Mouse (Mus musculus) lung, adult 18-20 months (tissue): Measurements from ENCODE around the gene Snx3.

Source experiments
- DNase-seq, 2 experiments: peaks; one replicate each; pipeline ENCODE4 v3.0.0; 2022; ENCODE audit warnings: mixed read lengths in 2 of 2

The Snx3 gene

DNA sequence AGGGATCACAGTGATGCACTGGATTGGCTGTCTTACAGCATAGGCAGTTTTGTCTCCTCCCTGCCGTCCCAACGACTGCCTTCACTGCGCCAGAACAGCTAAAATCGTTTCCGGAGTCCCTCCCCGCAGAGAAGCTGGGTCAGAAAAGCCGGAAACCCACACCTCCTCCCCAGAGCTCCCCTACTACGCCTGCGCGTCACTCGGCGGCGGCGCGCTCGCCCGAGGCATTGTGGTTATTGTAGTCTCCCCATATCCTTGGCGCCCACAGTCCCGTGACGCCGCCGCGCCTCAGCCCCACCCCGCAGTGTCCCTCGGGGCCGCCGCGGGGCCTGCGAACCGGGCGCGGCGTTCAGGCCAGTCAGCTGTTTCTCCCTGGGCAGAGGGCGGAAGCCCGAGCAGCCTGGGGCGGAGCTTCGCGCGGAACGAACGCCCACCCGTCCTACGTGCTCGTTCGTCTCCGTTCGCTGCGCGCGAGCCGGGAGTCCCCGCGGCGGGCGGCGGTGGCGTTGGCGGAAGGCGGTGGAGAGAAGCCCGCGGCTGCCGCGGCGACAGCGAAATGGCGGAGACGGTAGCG lies at the start of gene Snx3:
Gene Snx3, plus strand, starts transcription at position 256 of the 574 bp plus-strand sequence.
- peak; percentile 98 for DNase-seq

DNA sequence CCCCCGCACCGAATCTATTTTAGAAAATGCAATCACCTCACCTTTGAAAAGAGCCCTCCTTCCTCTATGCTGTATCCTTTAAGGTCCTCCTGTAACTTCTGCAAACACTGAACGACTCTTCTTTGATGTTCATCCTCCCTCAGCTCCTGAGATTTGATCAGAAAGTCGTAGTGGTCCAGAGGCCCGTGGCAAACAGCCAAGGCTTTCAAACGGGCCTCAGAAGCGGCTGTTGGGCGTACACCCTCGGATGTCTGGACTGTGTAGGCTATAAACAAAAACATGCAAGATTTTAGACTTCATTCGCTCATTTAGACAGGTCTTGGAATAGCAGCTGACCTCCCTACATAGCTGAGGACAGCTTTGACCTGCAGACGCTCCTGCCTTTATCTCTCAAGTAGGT lies 47.6 kb upstream of the Snx3 start:
- DNase-seq, result no peak

DNA sequence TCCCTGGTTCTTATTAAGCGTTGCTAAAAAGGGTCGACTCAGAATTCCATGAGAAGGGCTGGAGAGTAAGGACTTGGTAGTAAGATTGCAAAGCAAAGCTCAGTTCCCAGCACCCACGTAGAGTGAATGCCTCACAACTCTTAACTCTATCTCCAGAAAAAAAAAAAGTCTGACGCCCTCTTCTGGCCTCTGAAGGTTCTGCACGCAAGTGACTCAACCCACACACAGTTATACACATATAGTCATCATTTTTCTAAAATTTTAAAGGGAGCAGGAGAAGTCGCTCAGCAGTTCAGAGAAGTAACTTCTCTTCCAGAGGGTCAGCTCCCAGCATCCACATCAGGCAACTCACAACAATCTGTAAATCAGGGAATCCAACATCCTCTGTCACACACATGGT lies 47.1 kb upstream of the Snx3 start:
- no peak for DNase-seq

DNA sequence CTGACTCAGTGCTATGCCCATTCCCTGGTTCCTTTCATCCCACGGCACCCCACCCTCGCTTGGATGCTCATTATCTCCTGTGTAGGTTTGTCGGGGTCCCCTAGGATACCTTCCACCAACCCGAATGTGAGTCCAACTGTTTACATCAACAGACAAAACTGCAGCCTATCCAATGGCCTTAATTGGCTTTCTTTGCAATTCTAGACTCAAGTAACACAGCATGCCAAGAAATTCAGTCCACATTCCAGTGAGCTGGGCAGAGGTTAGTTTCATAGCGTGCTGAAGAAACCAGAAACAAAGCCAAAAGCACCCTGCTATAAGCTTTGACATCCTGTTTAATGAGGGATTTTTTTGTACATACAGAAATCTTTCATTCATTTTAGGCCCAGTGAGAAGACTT lies 45.8 kb upstream of the Snx3 start:
- DNase-seq, result no peak

DNA sequence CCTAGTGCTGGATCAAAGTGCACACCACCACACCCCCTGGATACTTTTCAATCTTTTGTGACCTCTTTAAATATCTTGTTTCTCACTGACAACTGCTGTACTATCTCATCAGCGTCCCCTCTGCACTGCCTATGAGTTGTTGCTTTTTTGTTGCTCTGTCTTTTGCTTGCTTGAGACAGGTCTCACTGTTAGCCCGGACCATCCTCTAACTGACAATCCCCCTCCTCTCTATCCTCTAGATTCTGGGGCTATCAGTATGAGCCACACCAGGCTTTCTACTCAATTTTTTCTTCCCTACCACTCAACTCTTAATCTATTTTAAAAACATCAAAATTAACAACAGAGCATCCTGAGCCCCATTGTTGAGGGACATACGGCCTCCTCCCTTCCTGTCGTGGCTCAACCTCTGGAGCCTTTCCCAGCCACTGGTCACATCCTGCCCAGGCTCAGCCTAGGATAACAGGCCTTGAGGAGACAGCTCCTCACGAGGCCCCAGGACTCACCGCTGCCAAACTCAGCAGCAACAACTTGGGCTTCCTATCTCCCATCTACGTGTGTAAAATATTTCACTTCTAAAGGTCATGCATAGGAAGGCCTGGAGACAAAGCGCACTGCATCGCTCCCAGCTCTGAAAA lies 44.2 kb upstream of the Snx3 start:
- peak; percentile 80 to 85 for DNase-seq

DNA sequence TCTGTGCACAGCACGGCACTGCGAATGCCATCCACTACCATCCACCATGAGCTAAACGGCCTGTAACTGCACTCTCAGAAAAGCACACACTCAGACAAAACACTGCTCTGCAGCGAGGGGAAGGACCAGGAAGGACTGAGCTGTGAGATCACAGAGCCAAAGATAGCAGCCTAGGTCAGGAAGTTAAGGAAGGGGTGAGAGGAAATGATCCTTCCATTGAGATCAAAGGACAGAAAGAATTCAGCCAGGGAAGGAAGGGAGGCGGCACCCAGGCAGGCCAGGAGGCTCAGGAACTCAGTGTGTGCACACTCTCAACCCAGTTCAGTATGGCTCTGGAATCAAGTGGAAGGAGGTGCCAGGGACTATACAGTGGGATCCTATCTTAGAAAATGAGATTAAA lies 37.6 kb upstream of the Snx3 start:
- DNase-seq, result peak; percentile 42 to 57

DNA sequence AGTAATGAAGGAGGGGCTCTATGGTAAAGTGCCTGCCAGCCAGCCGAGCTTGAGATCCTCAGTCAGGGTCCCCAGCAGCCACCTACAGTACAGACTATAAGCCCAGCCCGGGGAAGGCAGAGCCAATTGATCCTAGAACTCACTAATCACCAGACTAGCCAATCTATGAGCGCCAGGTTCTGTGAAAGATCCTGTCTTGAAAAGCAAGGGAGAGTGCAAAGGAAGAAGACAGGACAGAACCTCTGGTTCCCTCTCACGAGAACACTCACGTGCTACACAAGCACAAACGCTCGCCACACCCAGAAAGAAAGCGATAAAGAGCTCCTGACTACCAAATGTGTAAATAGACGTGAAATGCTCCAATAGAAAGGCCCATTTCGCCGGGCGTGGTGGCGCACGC lies 37.0 kb upstream of the Snx3 start:
- no peak for DNase-seq

DNA sequence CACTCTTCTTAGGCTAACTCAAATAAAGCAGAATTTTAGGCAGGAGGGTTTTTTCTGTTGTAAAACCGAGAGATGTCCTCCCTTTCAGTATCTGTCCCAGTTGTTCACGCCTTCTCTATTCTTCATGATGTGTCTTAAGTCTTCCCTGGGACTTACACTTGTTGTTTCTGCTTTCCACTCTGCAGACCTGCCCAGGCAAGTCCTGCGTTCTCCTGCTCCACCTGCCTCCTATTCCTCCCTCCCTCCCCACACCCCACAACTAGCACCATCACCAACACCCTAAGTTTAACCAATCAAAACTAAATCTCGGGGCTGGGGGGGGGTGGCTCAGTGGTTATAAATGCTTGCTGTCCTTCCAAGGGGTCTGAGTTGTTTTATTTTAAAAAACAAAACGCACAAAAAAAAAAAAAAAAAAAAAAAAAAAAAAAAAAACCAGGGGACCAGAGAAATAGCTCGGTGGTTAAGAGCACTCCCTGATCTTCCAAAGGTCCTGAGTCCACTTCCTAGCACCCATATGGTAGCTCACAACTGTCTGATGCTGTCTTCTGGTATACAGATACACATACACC lies 26.8 kb upstream of the Snx3 start:
- DNase-seq, result no peak

DNA sequence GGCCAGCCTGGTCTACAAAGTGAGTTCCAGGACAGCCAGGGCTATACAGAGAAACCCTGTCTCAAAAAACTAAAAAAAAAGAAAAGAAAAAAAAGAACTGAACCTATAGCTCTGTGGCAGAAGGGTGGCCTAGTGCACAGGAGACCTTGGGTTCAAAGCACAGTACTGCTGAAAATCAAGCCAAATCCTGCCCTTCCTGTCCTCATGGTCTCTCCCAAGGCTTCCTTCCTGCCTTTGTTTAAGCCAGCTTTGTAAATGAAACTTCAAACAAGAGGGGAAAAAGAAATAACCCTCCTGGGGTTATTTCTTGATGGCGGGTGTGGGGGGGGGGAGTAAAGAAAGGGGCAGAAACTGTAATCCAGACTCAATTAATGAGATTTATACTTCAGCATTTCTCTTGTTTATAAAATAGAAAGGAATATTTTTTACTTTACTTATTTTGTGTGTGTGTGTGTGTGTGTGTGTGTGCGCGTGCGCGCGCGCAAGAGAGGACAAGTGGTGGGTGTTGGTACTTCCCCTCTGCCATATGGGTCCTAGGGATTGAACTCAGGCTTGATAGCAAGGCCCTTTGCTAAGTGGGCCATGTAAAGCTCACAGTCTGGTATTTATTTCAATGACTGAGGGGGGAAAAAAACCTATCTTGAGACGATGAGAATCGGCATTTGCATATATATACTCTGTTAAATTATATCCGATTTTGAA lies 24.9 kb upstream of the Snx3 start:
- DNase-seq, result peak; percentile 15 to 43

DNA sequence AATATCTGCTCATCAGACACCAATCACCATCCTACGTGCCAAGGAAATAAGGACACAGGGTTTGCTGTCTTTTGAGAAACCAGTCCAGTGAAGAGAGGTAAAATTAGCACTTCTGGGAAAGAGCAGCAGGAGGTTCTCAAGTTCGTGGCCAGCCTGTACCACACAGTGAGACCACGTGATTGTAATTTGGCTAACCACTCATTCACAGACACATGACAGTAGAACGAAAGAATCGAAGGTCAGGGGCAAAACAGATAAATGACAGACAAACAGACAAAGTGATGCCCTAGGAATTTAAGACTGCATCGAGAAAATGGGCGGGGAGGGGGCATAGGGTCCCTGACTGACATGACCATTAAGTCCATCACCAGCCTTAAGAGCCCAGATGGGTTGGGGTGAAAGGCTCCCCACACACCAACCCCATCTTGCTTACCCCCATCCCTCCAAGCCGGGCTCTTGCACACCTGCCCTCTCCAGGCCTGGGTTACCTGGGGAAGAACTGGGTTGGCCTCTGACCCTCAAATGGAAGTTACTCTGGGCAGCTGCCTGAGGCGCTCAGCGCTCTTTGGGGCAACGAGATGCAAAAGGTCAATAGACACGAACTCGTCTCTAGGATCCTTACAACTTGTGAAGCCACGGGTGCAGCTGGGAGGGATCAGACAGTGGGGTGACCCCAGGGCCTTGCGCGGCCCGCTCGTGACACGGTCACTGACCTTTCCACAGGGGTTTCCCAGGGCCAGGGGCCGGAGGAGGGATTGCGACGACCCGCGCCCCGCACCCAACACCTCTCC lies 24.1 kb upstream of the Snx3 start:
- no peak for DNase-seq

DNA sequence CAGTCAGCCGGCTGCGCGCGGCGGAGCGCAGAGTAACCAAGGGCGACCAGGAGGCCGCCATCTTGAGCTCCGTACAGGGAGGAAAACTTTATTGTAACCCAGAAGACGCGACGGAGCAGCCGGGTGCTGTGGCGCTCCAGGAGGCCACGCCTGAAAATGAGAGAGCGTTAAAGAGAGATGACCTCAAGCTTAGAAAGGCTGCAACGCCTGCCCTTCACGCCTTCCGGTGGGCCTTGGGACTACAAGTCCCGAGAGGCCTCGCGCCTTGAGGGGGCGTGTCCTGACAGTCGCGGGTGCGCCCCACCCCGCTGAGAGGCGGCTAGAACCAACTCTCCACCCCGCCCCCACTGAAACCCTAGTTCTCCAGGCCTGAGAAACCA lies 23.5 kb upstream of the Snx3 start, which contains the start of gene Afg1l:
Gene Afg1l, minus strand, starts transcription at position 225 of the 380 bp plus-strand sequence.
- DNase-seq, result peak; percentile 97 to 98

DNA sequence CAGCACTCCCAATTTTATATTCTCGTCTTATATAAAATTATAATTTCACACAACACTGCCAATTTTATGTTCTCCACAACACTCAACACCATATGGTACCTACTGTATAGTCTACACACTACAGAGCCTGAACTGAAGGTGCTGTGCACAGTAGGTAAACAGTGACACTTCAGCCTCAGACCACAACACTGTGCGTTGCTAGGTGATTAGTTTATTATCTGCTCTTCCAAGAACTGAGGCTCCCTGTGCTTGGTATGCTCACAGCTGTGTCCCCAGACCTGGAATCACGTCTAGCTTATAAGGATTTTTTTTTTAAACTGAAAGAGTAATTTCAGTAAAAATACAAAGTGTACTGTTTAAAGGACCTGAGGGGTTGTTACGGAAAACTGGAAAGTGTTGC lies 21.1 kb upstream of the Snx3 start:
- no peak for DNase-seq

DNA sequence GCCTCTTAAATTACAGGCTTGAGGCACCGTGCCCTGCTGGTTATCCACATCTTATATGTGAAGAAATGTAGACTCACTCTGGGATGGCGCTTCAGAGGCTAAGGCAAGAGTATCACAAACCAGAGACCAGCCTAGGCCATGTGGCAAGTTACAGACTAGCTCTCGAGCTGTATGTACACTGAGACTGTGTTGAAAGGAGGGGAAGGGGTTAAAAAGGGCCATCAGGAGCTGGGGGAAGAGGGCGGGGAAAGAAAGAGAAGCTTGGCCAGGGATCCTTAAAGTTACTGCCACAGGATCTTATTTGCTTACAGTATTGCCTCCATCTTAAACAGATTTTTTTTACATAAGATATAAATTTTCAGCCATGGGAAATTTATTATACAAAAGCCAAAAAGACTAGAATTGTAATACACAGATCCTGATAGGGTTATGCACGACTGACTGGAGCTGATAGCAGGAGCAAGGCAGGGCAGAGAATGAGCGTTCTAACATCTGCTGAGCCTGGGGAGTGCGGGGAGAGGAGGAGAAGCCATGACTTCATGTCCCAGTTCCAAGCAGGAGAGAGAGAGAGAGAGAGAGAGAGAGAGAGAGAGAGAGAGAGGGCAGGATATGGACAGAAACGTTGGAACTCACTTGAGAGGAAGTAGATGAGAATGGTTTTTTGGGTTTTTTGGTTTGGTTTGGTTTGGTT lies 13.1 kb upstream of the Snx3 start:
- DNase-seq, result no peak

DNA sequence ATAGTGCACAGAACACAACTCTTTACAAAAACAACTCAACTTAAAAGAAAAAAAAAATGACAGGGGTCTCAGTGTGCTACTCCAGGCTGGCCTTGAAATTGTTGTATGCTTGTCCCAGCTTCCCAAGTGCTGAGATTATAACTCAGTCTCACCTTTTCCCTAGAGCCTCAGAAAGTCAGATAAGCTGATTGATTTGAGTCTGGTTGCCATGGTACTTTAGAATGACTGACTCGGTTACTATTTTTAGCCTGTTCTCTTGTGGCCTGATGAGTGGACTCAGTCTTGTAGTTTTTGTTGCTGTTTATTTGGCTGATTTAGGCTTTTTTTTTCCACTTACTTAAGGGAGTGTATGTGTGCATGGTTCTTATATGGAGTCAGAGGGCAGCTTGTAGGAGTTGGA lies 10.7 kb upstream of the Snx3 start:
- no peak for DNase-seq

DNA sequence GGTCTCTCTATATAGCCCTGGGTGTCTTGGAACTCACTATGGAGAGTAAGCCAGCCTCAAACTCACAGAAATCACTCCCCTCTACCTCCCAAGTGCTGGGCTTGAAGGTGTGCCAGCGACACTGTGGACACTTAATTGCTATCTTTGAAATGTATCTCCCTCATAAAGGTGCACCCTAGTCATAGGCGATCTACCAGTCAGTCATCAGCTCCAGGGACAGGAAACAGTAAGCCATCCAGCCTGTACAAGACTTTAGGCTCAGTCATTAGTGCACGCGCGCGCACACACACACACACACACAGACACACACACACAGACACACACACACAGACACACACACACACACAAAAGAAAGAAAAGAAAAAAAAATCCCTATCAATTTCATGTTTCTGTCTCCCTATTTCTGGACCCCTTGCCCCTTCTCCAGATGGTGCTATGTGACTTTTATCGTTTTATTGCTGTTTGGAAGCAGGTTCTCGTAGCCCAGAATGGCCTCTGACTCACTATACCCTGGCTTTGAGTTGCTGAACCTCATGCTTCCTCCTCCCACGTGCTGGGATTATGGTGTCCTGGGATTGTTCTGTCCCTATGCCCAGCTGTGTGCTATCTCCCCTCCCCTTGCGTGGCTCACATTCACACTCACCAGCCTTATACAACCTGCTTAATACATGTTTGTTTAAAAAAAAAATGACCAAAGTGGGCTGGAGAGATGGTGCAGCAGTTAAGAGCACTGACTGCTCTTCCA lies 9.6 kb upstream of the Snx3 start:
- no peak for DNase-seq

DNA sequence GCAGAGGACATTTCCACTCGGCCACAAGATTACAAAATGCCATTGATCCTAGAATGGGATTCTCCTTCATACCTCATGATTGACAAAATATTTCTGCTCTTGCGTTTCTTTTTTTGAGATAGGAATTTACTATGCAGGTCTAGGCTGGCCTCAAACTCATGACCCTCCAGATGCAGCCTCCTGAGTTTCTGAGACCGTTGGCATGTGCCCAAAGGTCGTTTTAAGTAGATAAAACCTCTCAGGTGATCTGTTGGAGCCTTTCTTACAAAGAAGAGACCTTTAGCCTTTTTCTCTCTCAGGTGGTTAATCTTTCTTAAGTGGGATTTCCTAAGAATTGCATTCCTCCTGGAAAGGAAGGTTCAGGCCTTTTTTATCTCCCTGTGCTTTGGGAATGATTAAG lies 8.8 kb upstream of the Snx3 start:
- no peak for DNase-seq

DNA sequence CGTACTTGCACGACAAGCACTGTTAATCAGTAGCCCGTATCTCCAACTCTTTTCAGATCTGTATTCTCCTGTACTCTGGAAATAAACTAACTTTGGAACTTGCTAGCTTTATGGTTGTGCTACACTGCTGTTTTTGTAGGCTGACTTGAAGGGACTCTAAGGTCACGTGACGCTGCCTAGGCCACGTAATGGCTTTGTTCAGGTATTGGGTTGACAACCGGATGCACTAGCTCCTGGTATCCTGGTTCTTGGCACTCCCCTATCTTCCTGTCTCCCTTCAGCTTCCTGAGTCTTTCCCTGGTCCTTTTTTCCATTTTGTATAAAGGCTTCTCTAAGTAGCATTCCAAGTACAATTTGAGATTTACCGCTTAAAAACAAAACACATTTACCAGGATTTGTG lies 1.2 kb upstream of the Snx3 start:
- DNase-seq, result no peak

DNA sequence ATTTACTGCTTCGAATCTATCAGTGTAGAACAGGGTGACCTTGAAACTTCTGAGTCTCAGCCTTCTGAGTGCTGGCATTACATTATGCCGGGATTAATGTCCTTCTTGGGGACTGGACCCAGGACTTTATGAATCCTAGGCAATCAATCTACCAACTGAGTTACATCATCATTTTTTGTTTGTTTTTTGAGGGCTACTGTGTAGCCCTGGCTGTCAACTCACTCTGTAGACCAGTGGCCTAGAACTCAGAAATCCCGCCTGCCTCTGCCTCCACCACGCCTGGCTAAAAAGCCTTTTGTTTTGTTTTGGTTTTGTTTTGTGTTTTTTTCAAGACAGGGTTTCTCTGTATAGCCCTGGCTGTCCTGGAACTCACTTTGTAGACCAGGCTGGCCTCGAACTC lies 669 bp upstream of the Snx3 start:
- no peak for DNase-seq

DNA sequence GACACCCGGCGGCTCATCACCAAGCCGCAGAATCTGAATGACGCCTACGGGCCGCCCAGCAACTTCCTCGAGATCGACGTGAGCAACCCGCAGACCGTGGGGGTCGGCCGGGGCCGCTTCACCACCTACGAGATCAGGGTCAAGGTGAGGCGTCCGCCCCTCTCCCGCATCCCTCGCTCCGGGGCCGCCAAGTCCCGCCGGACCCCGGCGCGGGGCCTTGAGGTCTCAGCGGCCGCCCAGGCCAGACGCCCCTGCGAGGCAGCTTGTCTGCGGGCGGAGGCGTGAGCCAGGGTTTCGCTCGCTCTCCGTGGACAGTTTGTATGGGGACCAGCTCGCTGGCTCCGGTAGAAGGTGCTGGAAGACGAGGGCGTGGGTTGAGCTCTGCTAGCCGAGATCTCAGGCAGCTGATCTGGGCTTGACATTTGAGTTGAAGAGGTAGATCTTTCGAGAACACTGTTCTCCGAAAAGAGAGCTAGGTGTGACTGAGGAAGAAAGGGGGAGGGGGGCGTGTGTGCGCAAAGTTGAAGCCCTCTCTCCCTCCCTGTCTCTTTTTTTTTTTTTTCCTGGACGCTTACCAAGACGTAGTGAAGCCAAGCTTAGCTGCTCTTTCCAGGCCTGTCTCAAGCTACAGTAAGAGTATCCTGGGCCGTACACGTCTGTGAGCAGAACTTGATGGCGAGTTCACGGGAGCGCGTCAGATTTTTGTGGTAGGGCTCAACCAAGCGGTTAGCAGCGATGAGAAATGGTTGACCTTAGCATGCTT lies 700 bp downstream of the Snx3 start:
- peak; percentile 54 to 60 for DNase-seq

DNA sequence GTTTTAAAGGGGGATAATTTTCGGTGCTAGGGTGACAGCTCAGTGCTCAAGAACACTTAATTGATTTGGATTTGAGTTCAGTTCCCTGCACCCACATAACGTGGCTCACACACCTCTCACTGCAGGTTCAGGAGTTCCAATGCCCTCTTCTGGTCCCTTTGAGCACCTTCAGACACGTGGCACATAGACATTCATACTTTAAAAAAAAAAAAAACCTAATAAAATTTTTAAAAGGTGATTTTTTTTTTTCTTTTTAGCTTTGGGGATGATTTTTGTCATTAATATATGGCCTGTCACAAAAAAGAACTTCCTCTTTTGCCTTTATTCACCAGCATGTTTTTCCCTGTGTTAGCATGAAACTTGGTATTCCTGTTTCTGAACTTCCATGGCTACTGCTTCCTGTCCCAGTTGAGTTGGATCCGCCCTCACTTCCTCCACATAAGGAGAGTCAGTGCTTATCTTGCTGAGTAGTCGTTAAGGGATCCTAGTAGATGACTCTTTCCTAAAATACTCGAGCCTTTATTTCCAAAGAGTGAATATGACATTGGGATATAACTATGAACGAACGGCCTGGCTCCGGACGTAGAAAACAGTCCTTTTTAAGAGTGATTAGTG lies 2.4 kb downstream of the Snx3 start:
- DNase-seq, result peak in 1 of 2 experiments; percentile 10

DNA sequence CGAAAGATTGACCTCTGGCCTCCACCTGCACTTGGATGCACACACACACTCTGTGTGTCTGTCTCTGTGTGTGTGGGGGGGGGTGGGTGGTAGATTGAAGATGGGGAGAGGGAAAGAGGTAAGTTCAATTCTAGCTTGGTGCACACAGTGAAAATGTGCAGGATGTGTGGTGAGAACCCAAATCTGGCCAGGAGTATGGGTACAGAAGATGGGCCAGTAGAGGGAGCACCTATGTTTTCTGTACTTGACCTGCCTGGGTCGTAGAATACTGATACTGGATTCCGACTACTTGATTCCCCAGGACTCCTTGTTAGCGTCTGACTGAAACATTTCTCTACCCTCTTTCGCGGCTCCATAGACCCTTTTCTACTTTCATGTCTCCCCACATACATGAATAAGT lies 8.3 kb downstream of the Snx3 start:
- no peak for DNase-seq
